Mouse (Mus musculus): ENCODE measurements around the gene Cd37. TPM values are rescaled to one million over a fixed set of nuclear protein-coding genes. Genes with fewer than 3 reads are reported as not detected.

The Cd37 gene
- polyA plus RNA-seq (2016; fragmentation: Nextera tagmentation; extraction: Ambion mirVana): 1.2 and 1.3 TPM in 2 replicates

DNA sequence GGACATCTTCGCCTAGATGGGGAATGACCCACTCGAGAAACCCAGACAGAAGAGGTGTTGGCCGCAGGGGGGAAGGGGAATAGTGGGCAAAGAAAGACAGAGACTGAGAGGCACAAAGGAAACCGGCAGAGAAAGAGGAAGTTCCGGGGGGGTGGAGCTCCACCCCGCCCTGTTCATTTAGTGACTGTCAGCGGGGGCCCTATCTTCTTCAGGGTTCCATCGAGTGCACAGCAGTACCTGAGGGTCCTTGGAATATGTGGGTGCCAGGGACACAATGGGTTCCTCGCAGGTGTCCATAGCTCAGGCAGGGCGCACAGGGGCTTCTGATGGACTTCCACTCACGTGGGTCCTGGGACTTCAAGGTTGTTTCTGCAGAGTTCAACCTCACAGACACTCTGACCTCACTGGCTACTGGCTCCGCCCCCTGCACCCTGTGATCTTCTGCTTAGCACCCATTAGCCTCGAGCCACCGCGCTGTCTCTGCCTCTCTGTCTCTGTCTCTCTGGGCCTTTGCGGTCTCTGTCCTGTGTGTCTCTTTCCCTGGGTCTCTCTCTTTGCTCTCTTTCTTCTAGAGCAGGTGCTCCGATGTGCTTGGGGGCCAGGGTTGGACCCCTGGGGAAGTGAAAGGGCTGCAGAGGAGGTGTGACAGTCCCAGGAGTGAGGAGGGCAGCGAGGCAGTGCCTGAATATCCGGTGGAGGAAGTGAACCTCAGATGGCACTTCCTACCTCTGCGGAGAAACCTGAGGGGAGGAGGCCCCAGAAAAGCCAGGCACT lies at the start of gene Cd37:
TSS of gene Cd37 (minus strand) at position 393 of the 774 bp plus-strand sequence.
- Histone ChIP-seq H3K27me3 (peaks cover 66% of the 10 kb centered on the region), H3K4me2 (no peak within 1 kb of the TSS), H3K36me3 (replicated peaks) (no peaks in the 10 kb centered on the region), H3K9me3 (no peaks in the 10 kb centered on the region), H3K4me1 (peaks cover 31% of the 10 kb centered on the region), H3K27ac (no peak within 1 kb of the TSS), H3K9ac (no peak within 1 kb of the TSS; the same call in 1 of the 2 replicates), H3K4me3 (replicated peaks) (no peak within 1 kb of the TSS)
- ATAC-seq (ENCODE audit: low FRiP score): no peak
- 37% methylated on average over 20 of the region's 20 CpGs for WGBS

DNA sequence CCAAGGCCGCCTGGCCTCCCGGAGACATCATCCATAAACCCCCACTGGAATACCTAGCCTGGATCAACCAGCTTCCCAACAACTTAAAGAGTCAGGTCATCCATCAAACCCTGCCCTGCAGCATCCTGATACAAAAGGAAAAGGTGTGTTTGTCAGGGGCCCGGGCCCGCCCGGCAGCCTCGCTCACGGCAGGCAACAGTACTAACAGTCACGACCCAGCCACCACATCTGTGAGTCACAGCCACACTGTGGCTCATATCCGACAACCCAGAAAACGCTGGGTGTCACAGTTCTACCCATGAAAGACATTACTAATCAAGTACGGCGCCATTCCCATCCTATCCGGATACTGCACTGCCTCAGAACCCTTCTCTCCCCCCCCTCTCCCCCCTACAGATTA lies 47.6 kb upstream of the Cd37 start:
- H3K27me3 ChIP-seq: peaks cover 6% of the 10 kb centered on the region; the same call in 1 of the 2 replicates
- H3K36me3 ChIP-seq (replicated peaks): no peaks in the 10 kb centered on the region
- no peak overlapping the region for H3K4me2 ChIP-seq
- 89% methylated on average over 13 of the region's 13 CpGs for WGBS
- no peak overlapping the region for H3K27ac ChIP-seq
- H3K4me1 ChIP-seq: no peaks in the 10 kb centered on the region
- H3K9ac ChIP-seq: no peak overlapping the region
- no peak overlapping the region for H3K4me3 ChIP-seq (replicated peaks)
- no peak for ATAC-seq (ENCODE audit: low FRiP score)
- no peaks in the 10 kb centered on the region for H3K9me3 ChIP-seq

DNA sequence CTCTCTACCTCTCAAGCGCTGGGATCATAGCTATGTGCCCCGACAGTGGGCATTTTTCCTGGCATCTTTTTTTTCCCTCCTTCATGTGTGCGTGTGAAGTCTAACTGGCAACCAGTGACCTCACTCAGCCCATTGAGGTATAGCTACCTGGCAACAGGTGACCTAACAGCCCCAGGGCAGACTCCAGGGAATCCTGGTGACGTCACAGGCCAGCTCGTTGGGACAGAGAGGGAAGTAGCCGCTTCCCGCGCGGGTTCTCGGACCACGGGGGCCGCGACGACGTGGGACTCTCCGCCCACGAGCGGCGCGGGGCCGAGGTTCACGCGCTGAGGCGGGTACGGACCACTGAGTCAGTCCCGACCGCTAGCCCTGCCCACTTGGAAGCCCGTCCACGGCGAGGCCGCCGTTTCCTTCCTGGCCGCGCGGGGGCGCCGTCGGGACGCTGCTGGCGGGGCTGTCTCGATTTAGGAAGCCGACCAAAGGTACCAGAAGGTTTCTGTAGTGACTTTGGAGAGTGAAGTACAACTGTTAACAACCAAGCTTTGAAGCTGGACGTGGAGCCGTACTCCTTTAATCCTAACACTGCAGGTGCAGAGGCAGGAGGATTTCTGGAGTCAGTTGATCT lies 38.3 kb upstream of the Cd37 start, which contains the start of gene Slc6a21:
TSS of gene Slc6a21 (plus strand) at position 378 of the 625 bp plus-strand sequence.
- Histone ChIP-seq H3K4me1 (peaks cover 11% of the 10 kb centered on the region), H3K27ac (no peak within 1 kb of the TSS), H3K4me2 (peak within 1 kb of the TSS; percentile 54), H3K9me3 (no peaks in the 10 kb centered on the region), H3K4me3 (replicated peaks) (peak within 1 kb of the TSS; percentile 33), H3K9ac (peak within 1 kb of the TSS; percentile 17; the same call in 1 of the 2 replicates), H3K36me3 (replicated peaks) (no peaks in the 10 kb centered on the region), H3K27me3 (peaks cover 14% of the 10 kb centered on the region)
- ATAC-seq (ENCODE audit: low FRiP score): no peak
- 6% methylated on average over 44 of the region's 44 CpGs for WGBS

DNA sequence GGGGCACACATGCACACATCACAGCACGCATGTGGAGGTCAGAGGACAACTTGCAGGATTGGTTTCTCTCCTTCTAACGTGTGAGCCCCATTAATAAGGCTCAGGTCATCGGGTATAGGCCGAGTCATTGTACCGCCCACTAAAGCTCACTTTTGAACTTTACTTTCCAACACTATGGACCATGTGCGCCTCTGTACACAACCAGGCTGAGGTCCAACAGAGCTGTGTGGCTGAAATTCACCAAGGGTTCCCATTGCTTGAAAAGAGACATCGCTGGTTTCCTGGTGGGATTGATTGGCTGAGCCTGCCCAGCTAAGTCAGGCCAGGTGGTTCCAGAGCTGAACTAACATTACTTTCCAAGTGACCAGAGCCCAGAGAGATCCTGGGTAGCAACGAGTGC lies 34.8 kb upstream of the Cd37 start:
- Histone ChIP-seq H3K4me2 (no peak overlapping the region), H3K9me3 (0 out of 2 replicates have a peak, but pooled peaks cover 3% of the 10 kb centered on the region), H3K4me3 (replicated peaks) (no peak overlapping the region), H3K27me3 (peaks cover 6% of the 10 kb centered on the region; the same call in 1 of the 2 replicates), H3K36me3 (replicated peaks) (no peaks in the 10 kb centered on the region), H3K4me1 (peaks cover 11% of the 10 kb centered on the region), H3K27ac (peak overlapping the region; percentile 16; the same call in 1 of the 2 replicates), H3K9ac (no peak overlapping the region)
- ATAC-seq (ENCODE audit: low FRiP score): no peak
- WGBS: 89% methylated on average over 8 of the region's 8 CpGs

DNA sequence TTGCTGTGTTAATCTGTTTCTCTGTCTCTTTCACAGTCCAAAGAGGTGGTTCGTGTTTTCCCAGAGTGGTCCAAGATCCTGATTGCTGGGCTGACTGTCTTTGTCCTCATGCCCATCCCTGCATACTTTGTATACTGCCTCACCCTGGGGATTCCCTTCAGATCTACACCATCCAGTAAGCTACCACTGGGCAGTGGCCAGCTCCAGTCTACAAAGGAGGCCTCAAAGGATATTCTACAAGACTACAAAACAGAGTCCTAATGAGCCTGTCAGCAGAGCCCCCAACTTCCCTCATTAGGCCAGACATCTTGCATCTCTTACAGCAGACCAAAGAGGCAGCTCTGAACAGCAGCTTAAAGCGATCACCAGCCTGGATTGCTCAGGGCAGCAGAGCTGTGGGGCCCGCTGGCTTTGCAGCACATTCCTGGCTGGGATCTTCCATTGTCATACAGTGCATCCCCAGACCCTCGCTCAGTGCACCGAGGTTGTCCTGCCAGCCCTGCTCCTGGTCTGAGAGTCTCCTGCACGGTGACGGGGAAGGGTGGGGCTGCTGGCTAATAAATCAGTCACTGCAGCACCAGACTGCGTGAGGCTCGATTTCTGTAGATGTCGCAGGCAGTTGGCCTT lies 34.0 kb upstream of the Cd37 start:
- Histone ChIP-seq H3K27ac (peak overlapping the region; percentile 16), H3K36me3 (replicated peaks) (no peaks in the 10 kb centered on the region), H3K4me1 (peaks cover 11% of the 10 kb centered on the region), H3K27me3 (peaks cover 6% of the 10 kb centered on the region; the same call in 1 of the 2 replicates), H3K9ac (no peak overlapping the region), H3K9me3 (0 out of 2 replicates have a peak, but pooled peaks cover 3% of the 10 kb centered on the region), H3K4me2 (no peak overlapping the region), H3K4me3 (replicated peaks) (no peak overlapping the region)
- peak; percentile 23; the same call in 1 of the 2 replicates for ATAC-seq (ENCODE audit: low FRiP score)
- 41% methylated on average over 10 of the region's 10 CpGs for WGBS

DNA sequence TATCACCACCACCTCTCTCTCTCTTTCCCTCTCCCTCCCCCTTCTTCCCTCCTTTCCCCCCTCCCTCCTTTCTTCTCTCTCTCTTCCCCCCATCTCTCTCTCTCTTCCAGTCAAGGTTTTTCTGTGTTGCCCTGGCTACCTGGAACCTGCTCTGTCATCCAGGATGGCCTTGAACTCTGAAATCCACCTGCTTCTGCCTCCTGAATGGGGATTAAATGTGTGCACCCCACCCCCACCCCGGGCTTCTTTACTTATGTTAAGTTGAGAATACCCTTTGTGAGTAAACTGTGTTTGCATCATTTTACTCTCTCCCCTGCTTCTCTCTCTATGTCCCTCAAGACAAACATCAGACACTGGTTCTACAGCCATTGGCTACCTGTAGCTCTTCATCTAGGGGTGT lies 26.6 kb upstream of the Cd37 start:
- 63% methylated on average over 1 of the region's 1 CpGs for WGBS
- H3K27me3 ChIP-seq: peaks cover 8% of the 10 kb centered on the region; the same call in 1 of the 2 replicates
- no peak overlapping the region for H3K9ac ChIP-seq
- no peak for ATAC-seq (ENCODE audit: low FRiP score)
- no peaks in the 10 kb centered on the region; the same call in 1 of the 2 replicates for H3K4me1 ChIP-seq
- H3K27ac ChIP-seq: no peak overlapping the region
- H3K4me3 ChIP-seq (replicated peaks): no peak overlapping the region
- H3K36me3 ChIP-seq (replicated peaks): no peaks in the 10 kb centered on the region
- H3K4me2 ChIP-seq: no peak overlapping the region
- H3K9me3 ChIP-seq: no peaks in the 10 kb centered on the region

DNA sequence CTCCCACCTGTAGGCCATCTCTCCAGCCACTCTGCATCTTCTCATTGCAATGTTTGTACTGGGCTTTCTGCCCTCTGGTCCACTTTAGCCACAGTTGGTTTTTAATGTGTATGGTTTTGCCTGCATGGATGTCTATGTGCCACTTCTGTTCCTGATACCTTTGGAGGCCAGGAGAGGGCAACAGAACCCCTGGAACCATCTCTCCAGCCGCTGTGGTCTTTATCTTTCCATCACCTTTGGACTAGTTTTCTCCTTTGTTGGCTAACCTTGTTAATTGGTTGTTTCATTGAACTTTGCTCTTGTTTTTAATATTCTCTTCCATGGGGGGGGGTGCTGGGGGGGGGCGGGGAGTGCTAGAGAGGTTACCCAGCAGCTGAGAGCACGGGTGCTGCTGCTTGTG lies 25.4 kb upstream of the Cd37 start:
- H3K4me2 ChIP-seq: no peak overlapping the region
- ATAC-seq (ENCODE audit: low FRiP score): no peak
- H3K9ac ChIP-seq: no peak overlapping the region
- no peak overlapping the region for H3K27ac ChIP-seq
- H3K9me3 ChIP-seq: no peaks in the 10 kb centered on the region
- no peaks in the 10 kb centered on the region for H3K36me3 ChIP-seq (replicated peaks)
- no peak overlapping the region for H3K4me3 ChIP-seq (replicated peaks)
- peaks cover 15% of the 10 kb centered on the region; the same call in 1 of the 2 replicates for H3K27me3 ChIP-seq
- WGBS: 68% methylated on average over 3 of the region's 3 CpGs
- H3K4me1 ChIP-seq: no peaks in the 10 kb centered on the region; the same call in 1 of the 2 replicates

DNA sequence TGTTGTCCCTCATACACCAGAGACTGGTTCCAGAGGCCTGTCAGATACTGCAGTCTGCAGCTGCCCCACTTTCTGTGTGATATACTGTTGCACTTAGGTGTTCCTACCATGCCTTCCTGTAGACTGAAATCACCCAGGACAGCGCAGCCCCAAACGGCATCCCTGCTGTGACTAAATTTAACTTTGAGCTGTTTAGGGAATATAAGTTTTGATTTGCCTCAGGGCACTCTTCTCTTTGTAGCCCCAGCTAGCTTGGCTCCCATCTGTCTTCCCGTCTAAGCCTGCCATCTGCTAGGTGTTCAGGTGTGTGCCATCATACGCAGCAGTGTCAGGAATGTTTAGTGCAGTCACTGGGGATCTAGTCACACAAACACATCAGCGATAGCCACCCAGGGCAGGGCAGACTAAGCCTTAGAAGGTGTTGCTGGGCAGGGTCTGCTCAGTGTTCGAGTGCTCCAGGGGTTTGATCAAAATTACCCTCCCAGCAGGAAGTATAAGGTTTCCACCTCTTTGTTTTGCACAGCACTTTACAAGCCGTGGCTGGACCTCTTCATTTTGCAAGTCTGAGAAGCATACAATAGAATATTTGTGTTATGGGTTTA lies 24.2 kb upstream of the Cd37 start:
- Histone ChIP-seq H3K36me3 (replicated peaks) (no peaks in the 10 kb centered on the region), H3K4me1 (no peaks in the 10 kb centered on the region; the same call in 1 of the 2 replicates), H3K9ac (no peak overlapping the region), H3K4me2 (no peak overlapping the region), H3K27ac (no peak overlapping the region), H3K27me3 (peaks cover 19% of the 10 kb centered on the region), H3K4me3 (replicated peaks) (no peak overlapping the region), H3K9me3 (no peaks in the 10 kb centered on the region)
- no peak for ATAC-seq (ENCODE audit: low FRiP score)
- WGBS: 70% methylated on average over 7 of the region's 7 CpGs

DNA sequence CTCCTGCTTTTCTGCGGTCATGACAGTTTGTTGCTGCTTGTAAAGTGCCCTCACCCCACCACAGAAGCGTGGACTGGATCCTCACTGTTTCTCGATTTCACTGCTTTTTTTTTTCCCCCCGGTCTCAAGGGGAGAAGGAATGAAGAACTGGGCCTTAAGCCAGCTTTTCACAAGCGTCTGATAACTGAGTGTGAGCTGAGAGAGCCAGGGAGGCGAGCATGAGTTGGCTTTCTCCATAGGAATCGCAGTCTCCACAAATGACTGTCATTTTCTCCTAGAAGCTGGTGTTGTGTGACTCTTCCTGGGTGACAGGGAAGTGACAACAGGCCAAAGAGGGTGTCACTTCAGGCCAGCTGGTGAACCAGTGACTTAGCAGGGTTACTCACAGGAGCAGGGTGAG lies 23.4 kb upstream of the Cd37 start:
- Histone ChIP-seq H3K36me3 (replicated peaks) (no peaks in the 10 kb centered on the region), H3K4me1 (no peaks in the 10 kb centered on the region), H3K4me2 (no peak overlapping the region), H3K9ac (no peak overlapping the region), H3K27ac (no peak overlapping the region), H3K4me3 (replicated peaks) (no peak overlapping the region), H3K27me3 (peaks cover 25% of the 10 kb centered on the region), H3K9me3 (no peaks in the 10 kb centered on the region)
- WGBS: 64% methylated on average over 7 of the region's 7 CpGs
- no peak for ATAC-seq (ENCODE audit: low FRiP score)

DNA sequence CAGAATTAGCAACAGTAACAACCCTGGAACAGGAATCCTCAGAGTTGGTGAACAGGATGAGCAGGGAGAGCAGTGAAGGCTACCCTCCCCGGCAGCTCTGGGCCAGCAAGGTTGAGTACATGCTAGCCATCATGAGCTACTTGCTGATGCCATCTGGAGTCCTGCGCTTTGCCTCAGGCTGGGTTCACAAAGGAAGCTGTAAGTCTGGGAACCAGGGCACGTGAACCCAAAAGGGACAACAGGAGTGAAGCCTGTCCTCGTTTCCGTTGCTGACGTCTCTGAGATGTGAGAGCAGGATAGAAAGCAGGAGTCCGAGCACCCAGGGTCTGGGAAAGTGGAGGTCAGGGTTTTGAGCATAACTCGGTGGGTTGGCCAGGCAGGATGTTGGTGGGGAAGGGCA lies 20.4 kb upstream of the Cd37 start:
- no peak overlapping the region for H3K4me3 ChIP-seq (replicated peaks)

DNA sequence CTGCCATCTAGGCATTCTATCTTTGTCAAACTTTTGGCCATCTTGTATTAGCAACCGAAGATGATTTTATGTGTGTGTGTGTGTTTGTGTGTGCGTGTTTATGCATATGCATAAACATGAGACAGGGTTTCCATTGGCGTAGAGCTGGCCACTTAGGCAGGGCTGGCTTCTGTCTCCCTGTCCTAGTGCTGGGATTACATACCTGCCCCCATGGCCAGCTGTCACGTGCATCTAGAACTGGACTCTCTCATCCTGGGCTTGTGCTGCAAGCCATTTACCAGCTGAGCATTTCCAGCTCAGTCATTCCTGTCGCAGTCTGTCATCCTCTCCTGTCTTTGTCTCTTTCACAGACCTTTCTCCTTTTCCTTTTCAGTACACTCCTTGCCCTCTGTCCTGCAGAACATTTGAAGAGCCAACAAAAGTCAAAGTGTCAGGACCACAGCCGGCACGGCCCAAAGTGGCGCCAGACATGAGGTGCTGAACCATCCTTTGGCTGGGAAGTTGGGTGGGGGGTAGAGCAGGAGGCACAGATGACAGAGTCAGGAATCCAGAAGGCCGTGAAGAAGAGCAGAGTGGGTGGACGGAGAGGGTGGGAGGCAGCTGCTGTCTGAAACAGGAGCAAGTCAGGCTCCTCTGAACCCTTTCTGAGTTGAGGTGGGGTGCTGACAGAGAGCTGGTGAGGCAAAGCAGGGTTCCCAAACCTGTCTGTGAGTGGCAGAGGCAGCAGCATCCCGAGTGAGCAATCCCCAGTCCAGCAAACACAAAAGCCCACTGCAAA lies 18.3 kb upstream of the Cd37 start:
- 70% methylated on average over 11 of the region's 11 CpGs for WGBS
- Histone ChIP-seq H3K9me3 (no peaks in the 10 kb centered on the region), H3K27ac (no peak overlapping the region), H3K4me1 (no peaks in the 10 kb centered on the region), H3K9ac (no peak overlapping the region), H3K4me3 (replicated peaks) (no peak overlapping the region), H3K36me3 (replicated peaks) (no peaks in the 10 kb centered on the region), H3K4me2 (no peak overlapping the region), H3K27me3 (peaks cover 20% of the 10 kb centered on the region)
- ATAC-seq (ENCODE audit: low FRiP score): no peak

More for the DNA sequence above, 20.4 kb upstream of the Cd37 start:
- Histone ChIP-seq H3K9ac (no peak overlapping the region), H3K27me3 (peaks cover 25% of the 10 kb centered on the region), H3K9me3 (no peaks in the 10 kb centered on the region), H3K4me1 (no peaks in the 10 kb centered on the region), H3K4me2 (no peak overlapping the region), H3K27ac (no peak overlapping the region), H3K36me3 (replicated peaks) (no peaks in the 10 kb centered on the region)
- 86% methylated on average over 8 of the region's 8 CpGs for WGBS
- ATAC-seq (ENCODE audit: low FRiP score): no peak
